Mouse (Mus musculus) forebrain, postnatal 0 days (tissue): ENCODE data around the gene Txnrd2. TPM values are rescaled to one million over a fixed set of nuclear protein-coding genes. Genes with fewer than 3 reads are reported as not detected.

Experiments
- ATAC-seq: fragments of 200-750 bp; cut with Nextera tagmentation; 2 replicates; pipeline ENCODE4 v1.8.0; 2017; ENCODE audit warnings: mild to moderate bottlenecking, moderate library complexity
- DNase-seq: peaks from one replicate; pipeline ENCODE4 v3.0.0-alpha.2; 2015
- H3K27ac ChIP-seq: fragments of 300-500 bp; sonication (generic); 2 replicates; pipeline ENCODE4 v1.5.1; 2014; ENCODE audit warnings: low read depth, mild to moderate bottlenecking, antibody characterized with exemption, low read length, moderate library complexity, mixed read lengths
- H3K27me3 ChIP-seq: fragments of 300-500 bp; sonication (generic); 2 replicates; pipeline ENCODE4 v1.6.1; 2014; ENCODE audit warnings: mild to moderate bottlenecking, low read length, mixed read lengths; ENCODE audit not compliant: insufficient read depth
- H3K36me3 ChIP-seq: fragments of 300-500 bp; sonication (generic); 2 replicates; pipeline ENCODE4 v1.6.1; 2014; ENCODE audit warnings: mild to moderate bottlenecking, moderate library complexity; ENCODE audit not compliant: insufficient read depth
- H3K4me1 ChIP-seq: fragments of 300-500 bp; sonication (generic); 2 replicates; pipeline ENCODE4 v1.6.1; 2014; ENCODE audit warnings: antibody characterized with exemption; ENCODE audit not compliant: insufficient read depth
- H3K4me2 ChIP-seq: fragments of 300-500 bp; sonication (generic); 2 replicates; pipeline ENCODE4 v1.6.1; 2014; ENCODE audit warnings: low read depth, mild to moderate bottlenecking, moderate library complexity
- H3K4me3 ChIP-seq: fragments of 300-500 bp; sonication (generic); 2 replicates; pipeline ENCODE4 v1.5.1; 2014; ENCODE audit warnings: low read depth, low read length, mixed read lengths
- H3K9ac ChIP-seq: fragments of 300-500 bp; sonication (generic); 2 replicates; pipeline ENCODE4 v1.6.1; 2014; ENCODE audit warnings: mild to moderate bottlenecking
- H3K9me3 ChIP-seq: fragments of 300-500 bp; sonication (generic); 2 replicates; pipeline ENCODE4 v1.6.1; 2016; ENCODE audit warnings: low read length
- CTCF ChIP-seq: sonication (generic); IDR thresholded peaks from 2 replicates; pipeline ENCODE4 v1.5.1; 2016; ENCODE audit warnings: antibody characterized with exemption, control low read depth, low read depth
- WGBS: fragments of 180-500 bp; shearing (Covaris S2); extraction: QIAGEN DNeasy Blood & Tissue Kit; methylation state at CpG from one replicate; pipeline ENCODE4 v1.1.7; 2014; 5-methylcytosine and 5-hydroxymethylcytosine counted together
- polyA plus RNA-seq: library from polyadenylated mRNA; unstranded; fragments of >200 nt; fragmentation: Nextera tagmentation; extraction: Ambion mirVana; gene quantifications from 2 replicates; pipeline ENCODE4 v1.2.1, GENCODE M21; 2015
- total RNA-seq: library from RNA; depleted of rRNA; stranded (reverse); fragments of >200 nt; gene quantifications from 2 replicates; pipeline ENCODE4 v1.2.3, GENCODE M21; 2014

Txnrd2 gene
- total and polyA plus RNA-seq, 2 experiments from 2014 or later: 9.7 to 34.4 TPM

- no peak for DNase-seq
- H3K4me3 ChIP-seq: no peak overlapping the region
- WGBS: 92% methylated on average over 5 of the region's 5 CpGs
Measured at GRCm38 (mm10) chr16:18417491-18417890, 8.7 kb upstream of the Txnrd2 start.

DNA sequence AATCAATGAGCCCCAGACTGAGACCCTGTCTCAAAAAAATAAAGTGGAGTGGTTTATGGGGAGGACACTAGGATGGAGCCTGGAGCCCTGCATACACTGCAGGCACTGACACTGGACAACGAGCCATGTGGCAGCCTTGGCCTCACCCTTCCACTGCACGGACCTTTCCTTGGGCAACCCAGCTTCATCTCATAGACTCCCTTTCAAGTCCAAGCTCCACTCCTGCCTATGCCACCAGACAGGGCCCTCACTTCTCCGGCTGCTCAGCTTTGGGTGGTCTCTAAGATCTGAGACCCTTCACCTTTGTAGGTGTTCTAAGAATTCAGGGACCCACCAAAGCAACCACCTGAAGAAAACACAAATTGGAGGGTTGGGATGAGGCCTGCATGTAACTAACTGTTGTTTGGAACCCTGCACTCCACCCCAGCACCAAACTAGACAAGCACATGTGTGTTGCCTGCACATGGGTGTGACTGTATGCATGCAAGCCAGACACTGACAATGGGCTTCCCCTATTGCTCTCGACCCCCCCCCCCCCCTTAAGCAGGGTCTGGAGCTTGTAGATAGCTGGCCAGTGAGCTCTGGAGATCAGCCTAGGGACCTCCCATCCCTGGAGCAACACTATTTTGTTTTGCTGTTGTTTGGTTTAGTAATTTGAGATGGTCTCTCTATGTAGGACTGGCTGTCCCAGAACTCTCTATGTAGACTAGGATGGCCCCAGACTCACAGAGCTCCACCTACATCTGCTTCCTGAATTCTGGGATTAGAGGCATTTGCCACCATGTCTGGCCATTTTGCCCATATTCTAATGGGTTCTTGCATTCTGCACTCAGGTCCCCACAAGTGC is 7.2 kb upstream of the Txnrd2 start:
- DNase-seq: no peak
- Histone ChIP-seq H3K4me1 (no peaks in the 10 kb centered on the region), H3K4me2 (no peak overlapping the region), H3K9me3 (no peaks in the 10 kb centered on the region), H3K9ac (no peak overlapping the region), H3K27ac (no peak overlapping the region), H3K36me3 (peaks cover 10% of the 10 kb centered on the region), H3K27me3 (no peaks in the 10 kb centered on the region), H3K4me3 (no peak overlapping the region)
- ATAC-seq: no peak
- WGBS: 89% methylated on average over 4 of the region's 4 CpGs
- no peak for TF ChIP-seq CTCF

More at GRCm38 (mm10) chr16:18417491-18417890, 8.7 kb upstream of the Txnrd2 start:
- Histone ChIP-seq H3K9me3 (no peaks in the 10 kb centered on the region), H3K36me3 (peaks cover 15% of the 10 kb centered on the region), H3K4me1 (no peaks in the 10 kb centered on the region), H3K4me2 (no peak overlapping the region), H3K27ac (no peak overlapping the region), H3K27me3 (no peaks in the 10 kb centered on the region), H3K9ac (no peak overlapping the region)
- TF ChIP-seq CTCF: no peak
- ATAC-seq: no peak

DNA sequence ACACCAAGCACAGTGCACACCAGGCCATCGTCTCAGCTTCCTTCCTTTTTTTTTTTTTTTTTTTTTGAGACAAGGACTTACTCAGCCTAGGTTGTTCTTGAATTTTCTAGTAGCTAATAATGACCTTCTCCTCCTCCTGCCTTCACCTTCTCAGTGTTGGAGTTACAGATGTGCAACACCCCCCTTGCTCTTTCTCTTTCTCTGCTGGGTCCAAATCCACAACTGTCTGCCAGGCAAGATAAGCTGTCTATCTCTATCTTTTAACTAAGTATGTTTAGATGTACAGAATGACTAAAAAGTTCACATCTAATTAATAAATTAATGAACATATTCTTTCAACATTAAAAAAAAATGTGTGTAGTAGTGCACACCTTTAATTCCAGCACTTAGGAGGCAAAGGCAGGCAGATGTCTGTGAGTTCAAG is 6.6 kb upstream of the Txnrd2 start:
- WGBS: 95% methylated on average over 1 of the region's 1 CpGs
- no peak for TF ChIP-seq CTCF
- DNase-seq: no peak
- Histone ChIP-seq H3K27me3 (no peaks in the 10 kb centered on the region), H3K4me2 (no peak overlapping the region), H3K4me3 (no peak overlapping the region), H3K9me3 (no peaks in the 10 kb centered on the region), H3K27ac (no peak overlapping the region), H3K9ac (no peak overlapping the region), H3K36me3 (peaks cover 10% of the 10 kb centered on the region), H3K4me1 (0 out of 2 replicates have a peak, but pooled peaks cover 5% of the 10 kb centered on the region)
- ATAC-seq: no peak

- TF ChIP-seq CTCF: no peak
- Histone ChIP-seq H3K4me2 (no peak overlapping the region), H3K4me3 (no peak overlapping the region), H3K27me3 (no peaks in the 10 kb centered on the region), H3K9me3 (no peaks in the 10 kb centered on the region), H3K27ac (no peak overlapping the region), H3K4me1 (0 out of 2 replicates have a peak, but pooled peaks cover 12% of the 10 kb centered on the region), H3K36me3 (peaks cover 8% of the 10 kb centered on the region), H3K9ac (no peak overlapping the region)
- WGBS: 74% methylated on average over 3 of the region's 3 CpGs
- DNase-seq (no peak), ATAC-seq (no peak)
Measured at GRCm38 (mm10) chr16:18420571-18420970, 5.6 kb upstream of the Txnrd2 start.

- Histone ChIP-seq H3K4me3 (no peak overlapping the region), H3K4me1 (peaks cover 22% of the 10 kb centered on the region; the same call in 1 of the 2 replicates), H3K27me3 (no peaks in the 10 kb centered on the region), H3K9me3 (no peaks in the 10 kb centered on the region), H3K4me2 (no peak overlapping the region), H3K9ac (no peak overlapping the region), H3K36me3 (peaks cover 7% of the 10 kb centered on the region), H3K27ac (no peak overlapping the region)
- DNase-seq: no peak
- no peak for TF ChIP-seq CTCF
- ATAC-seq: no peak
- 89% methylated on average over 7 of the region's 7 CpGs for WGBS
Measured at GRCm38 (mm10) chr16:18423203-18423914, 2.8 kb upstream of the Txnrd2 start.

DNA sequence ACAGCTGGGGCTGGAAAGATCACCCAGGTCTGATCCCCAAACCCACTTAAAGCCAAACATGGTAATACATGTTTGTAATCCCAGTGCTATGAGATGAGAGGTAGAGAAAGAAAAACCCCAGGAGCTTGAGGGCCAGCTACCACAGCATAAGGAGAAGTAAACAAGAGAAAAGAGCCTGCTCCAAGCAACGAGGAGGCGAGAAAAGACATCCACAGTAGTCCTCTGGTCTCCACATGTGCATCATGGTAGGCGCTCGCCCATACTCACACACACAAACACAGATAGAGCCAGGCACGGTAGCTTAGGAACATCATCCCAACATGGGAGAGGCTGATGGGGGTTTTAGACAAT is 2.3 kb upstream of the Txnrd2 start:
- no peak overlapping the region for H3K4me2 ChIP-seq
- no peak overlapping the region for H3K27ac ChIP-seq
- no peaks in the 10 kb centered on the region for H3K27me3 ChIP-seq
- H3K36me3 ChIP-seq: peaks cover 7% of the 10 kb centered on the region
- no peaks in the 10 kb centered on the region for H3K9me3 ChIP-seq
- WGBS: 88% methylated on average over 5 of the region's 5 CpGs
- H3K9ac ChIP-seq: no peak overlapping the region
- ATAC-seq (no peak), DNase-seq (no peak)
- H3K4me3 ChIP-seq: no peak overlapping the region
- TF ChIP-seq CTCF: no peak
- H3K4me1 ChIP-seq: peaks cover 22% of the 10 kb centered on the region; the same call in 1 of the 2 replicates

DNA sequence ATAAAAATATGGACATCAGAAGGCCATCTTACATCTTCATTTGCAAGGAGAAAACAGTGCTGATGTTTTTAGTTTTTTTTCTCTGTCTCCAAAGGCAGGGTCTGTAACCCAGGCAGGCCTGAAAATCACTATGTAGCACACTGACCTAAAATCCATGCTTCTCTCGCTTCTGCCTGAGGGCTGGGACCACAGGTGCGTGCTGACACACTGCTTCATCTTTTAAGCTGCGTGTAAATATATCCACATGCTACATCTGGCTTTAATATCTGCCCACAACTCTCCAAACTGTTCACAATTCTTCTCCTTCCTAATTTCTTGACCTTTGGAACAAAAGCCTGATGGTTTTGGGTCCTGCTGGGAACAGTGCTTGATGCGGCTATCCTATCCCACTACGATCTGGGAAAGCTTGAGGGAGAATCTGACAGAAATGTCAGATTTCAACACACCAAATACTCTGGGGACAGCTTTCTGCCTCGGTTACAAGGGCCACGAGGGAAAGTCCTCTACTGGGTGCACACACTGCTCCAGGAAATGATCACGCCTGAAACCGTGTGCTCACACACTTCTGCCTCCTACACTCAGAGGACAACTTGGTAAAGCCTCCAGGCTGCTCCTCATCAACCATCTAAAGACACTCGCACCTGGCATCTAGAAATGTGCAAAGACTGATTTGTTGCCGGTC is 1.7 kb upstream of the Txnrd2 start:
- Histone ChIP-seq H3K27me3 (no peaks in the 10 kb centered on the region), H3K4me3 (no peak overlapping the region), H3K36me3 (peaks cover 7% of the 10 kb centered on the region), H3K4me1 (peaks cover 22% of the 10 kb centered on the region; the same call in 1 of the 2 replicates), H3K4me2 (peak overlapping the region; percentile 63), H3K9me3 (no peaks in the 10 kb centered on the region), H3K9ac (no peak overlapping the region), H3K27ac (no peak overlapping the region)
- no peak for ATAC-seq
- no peak for DNase-seq
- TF ChIP-seq CTCF: no peak
- 83% methylated on average over 11 of the region's 11 CpGs for WGBS
